Mouse (Mus musculus): ENCODE results near the gene Gpcpd1. TPM values are rescaled to one million over a fixed set of nuclear protein-coding genes. Genes with fewer than 3 reads are reported as not detected.
A peak's percentile ranks its signal among the peaks of the same experiment; 100 is the strongest.

The Gpcpd1 gene
- polyA plus RNA-seq, 1 experiment = not detected

DNA sequence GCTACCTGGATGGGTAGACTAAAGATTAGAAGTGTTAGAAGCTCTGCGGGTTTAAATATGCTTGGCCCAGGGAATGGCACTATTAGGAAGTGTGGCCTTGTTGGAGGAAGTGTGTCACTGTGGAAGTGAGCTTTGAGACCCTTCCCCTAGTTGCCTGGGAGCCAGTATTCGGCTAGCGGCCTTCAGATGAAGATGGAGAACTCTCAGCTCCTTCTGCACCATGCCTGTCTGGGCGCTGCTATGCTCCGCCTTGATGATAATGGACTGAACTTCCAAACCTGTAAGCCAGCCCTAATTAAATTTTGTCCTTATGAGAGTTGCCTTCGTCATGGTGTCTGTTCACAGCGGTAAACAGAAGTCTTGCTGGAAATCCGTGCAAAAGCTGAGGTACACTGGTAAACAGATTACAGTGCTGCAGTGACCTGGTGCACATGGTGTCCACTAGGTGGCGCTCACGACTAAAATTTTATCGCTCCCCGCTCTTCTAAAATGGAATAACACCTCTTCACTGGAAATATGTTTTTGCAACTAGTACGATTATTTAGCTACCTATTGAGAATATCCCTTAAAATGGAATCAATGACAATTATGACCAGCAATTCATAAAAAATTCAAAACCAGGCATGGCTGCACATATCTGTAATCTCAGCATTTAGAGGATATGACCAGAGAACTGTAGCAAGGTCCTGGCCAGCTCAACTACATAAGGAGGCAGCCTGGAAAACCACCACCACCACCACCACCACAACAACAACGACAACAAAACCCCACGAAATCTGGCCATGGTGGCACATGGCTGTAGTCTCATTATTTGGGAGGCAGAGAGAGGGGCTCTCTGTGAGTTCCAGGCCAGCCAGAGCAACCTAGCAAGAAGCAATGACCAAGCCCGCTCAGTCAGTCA lies 71.1 kb downstream of the Gpcpd1 start:
- WGBS = 29% methylated on average over 16 of the region's 16 CpGs

GRCm38 (mm10) chr2:132515607-132516006 lies 71.9 kb downstream of the Gpcpd1 start:
- Histone ChIP-seq H3K27ac (ENCODE audit: insufficient read depth, low read depth, low read length) (no peak overlapping the region), H3K4me1 (ENCODE audit: control insufficient read depth, insufficient read depth, low read length) (peaks cover 28% of the 10 kb centered on the region), H3K4me3 (ENCODE audit: insufficient read depth, low read depth, low read length) (no peak overlapping the region)
- TF ChIP-seq CTCF (IDR thresholded peaks at IDR 0.05; ENCODE audit: insufficient read depth, low read depth, low read length) = no peak
- TF ChIP-seq POLR2A (IDR thresholded peaks at IDR 0.05; ENCODE audit: insufficient read depth, low read depth, low read length) = no peak
- 92% methylated on average over 13 of the region's 13 CpGs for WGBS

More for the DNA sequence above, 71.1 kb downstream of the Gpcpd1 start:
- Histone ChIP-seq H3K4me3 (ENCODE audit: insufficient read depth, low read depth, low read length) (no peak overlapping the region), H3K27ac (ENCODE audit: insufficient read depth, low read depth, low read length) (no peak overlapping the region), H3K4me1 (ENCODE audit: control insufficient read depth, insufficient read depth, low read length) (peaks cover 28% of the 10 kb centered on the region)
- no peak for TF ChIP-seq POLR2A (IDR thresholded peaks at IDR 0.05; ENCODE audit: insufficient read depth, low read depth, low read length)
- TF ChIP-seq CTCF (IDR thresholded peaks at IDR 0.05; ENCODE audit: insufficient read depth, low read depth, low read length) = no peak

DNA sequence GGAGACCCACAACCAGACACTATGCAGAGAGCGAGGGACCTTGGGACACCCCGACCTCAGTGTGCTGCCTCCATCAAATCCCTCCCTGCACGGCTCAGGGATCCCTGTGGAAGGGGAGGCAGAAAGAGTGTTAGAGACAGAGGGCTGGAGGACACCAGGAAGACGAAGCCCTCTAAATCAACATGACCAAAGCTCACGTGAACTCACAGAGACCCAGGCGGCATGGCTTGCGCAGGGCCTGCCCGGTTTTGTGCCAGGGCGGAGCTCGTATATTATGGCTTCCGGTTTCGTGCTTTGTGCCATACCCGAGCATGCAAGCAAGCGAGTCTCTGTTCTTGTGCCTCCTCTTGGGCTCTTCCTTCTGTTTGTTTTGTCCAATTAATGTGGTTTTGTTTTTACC lies 72.5 kb downstream of the Gpcpd1 start:
- Histone ChIP-seq H3K4me1 (ENCODE audit: control insufficient read depth, insufficient read depth, low read length) (peaks cover 28% of the 10 kb centered on the region), H3K4me3 (ENCODE audit: insufficient read depth, low read depth, low read length) (no peak overlapping the region), H3K27ac (ENCODE audit: insufficient read depth, low read depth, low read length) (no peak overlapping the region)
- WGBS = 94% methylated on average over 14 of the region's 14 CpGs
- TF ChIP-seq POLR2A (IDR thresholded peaks at IDR 0.05; ENCODE audit: insufficient read depth, low read depth, low read length) (no peak), CTCF (IDR thresholded peaks at IDR 0.05; ENCODE audit: insufficient read depth, low read depth, low read length) (no peak)

- WGBS = 29% methylated on average over 6 of the region's 6 CpGs
- Histone ChIP-seq H3K4me3 (ENCODE audit: insufficient read depth, low read depth, low read length) (no peak overlapping the region), H3K4me1 (ENCODE audit: control insufficient read depth, insufficient read depth, low read length) (peaks cover 29% of the 10 kb centered on the region), H3K27ac (ENCODE audit: insufficient read depth, low read depth, low read length) (peak overlapping the region; percentile 17; the same call in 1 of the 2 replicates)
- TF ChIP-seq CTCF (IDR thresholded peaks at IDR 0.05; ENCODE audit: insufficient read depth, low read depth, low read length) (no peak), POLR2A (IDR thresholded peaks at IDR 0.05; ENCODE audit: insufficient read depth, low read depth, low read length) (no peak)
These were observed 73.2 kb downstream of the Gpcpd1 start for GRCm38 (mm10) chr2:132514353-132514752.

DNA sequence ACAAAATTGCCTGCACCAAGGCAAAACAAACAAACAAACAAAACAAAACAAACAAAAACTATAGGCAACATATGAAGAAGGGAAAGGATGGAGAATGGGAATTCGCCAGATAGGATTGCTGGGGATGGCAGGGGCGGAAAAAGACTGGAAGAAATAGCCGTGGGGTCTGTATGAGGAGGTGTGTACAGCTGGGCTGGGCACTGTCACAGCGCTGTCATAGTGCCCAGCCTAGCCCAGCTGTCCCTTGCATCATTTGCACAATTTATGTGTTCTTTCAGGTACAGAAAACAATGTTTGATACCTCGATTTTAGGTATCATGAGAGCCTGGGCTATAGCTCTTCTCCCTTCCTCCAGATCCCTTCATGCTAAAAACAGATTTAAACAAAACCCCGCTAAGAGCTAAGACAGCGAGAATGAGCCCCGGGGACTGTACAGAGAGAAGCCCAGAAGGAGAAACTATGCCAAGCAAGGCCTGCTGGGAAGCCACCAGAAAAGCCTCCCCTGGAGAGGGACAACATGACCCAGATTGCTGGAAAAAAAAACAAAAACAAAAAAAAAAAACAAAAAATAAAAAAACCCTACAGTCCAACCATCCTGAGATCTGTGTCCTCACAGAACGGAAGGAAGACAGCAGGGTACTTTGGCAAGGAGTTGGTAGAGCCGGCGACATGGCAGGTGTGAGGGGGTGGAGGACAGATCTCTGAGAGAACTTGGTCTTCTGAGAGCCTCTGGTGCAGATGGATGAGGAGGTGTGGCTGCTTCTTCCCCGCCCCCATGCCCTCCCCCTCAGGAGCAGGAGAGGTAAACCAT lies 74.0 kb downstream of the Gpcpd1 start:
- H3K27ac ChIP-seq (ENCODE audit: insufficient read depth, low read depth, low read length) = peak overlapping the region; percentile 33; the same call in 1 of the 2 replicates
- WGBS = 39% methylated on average over 12 of the region's 12 CpGs
- peaks cover 29% of the 10 kb centered on the region for H3K4me1 ChIP-seq (ENCODE audit: control insufficient read depth, insufficient read depth, low read length)

DNA sequence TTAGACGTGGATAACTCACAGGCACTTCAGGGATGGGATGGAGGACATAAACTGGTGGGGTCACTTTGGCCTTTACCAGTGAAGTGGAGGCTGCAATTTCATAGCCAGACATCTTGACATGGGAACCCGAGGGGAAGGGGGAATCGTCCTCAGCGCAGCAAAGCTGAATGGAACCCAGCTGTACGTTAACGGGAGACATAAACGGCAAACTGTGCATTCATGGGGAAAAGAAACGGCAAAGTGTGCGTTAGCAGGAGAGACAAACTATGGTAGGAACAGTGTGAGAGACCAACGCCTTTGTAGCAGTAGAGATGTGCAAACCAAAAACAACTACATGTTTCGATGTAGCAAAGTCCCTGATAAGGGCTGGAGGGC lies 74.6 kb downstream of the Gpcpd1 start:
- TF ChIP-seq CTCF (IDR thresholded peaks at IDR 0.05; ENCODE audit: insufficient read depth, low read depth, low read length) = no peak
- no peak for TF ChIP-seq POLR2A (IDR thresholded peaks at IDR 0.05; ENCODE audit: insufficient read depth, low read depth, low read length)
- Histone ChIP-seq H3K4me3 (ENCODE audit: insufficient read depth, low read depth, low read length) (no peak overlapping the region; the same call in 1 of the 2 replicates), H3K27ac (ENCODE audit: insufficient read depth, low read depth, low read length) (peak overlapping the region; percentile 10; the same call in 1 of the 2 replicates), H3K4me1 (ENCODE audit: control insufficient read depth, insufficient read depth, low read length) (peaks cover 23% of the 10 kb centered on the region)
- WGBS = 49% methylated on average over 11 of the region's 11 CpGs

More for the DNA sequence above, 74.0 kb downstream of the Gpcpd1 start:
- TF ChIP-seq CTCF (IDR thresholded peaks at IDR 0.05; ENCODE audit: insufficient read depth, low read depth, low read length) (no peak), POLR2A (IDR thresholded peaks at IDR 0.05; ENCODE audit: insufficient read depth, low read depth, low read length) (no peak)
- H3K4me3 ChIP-seq (ENCODE audit: insufficient read depth, low read depth, low read length) = no peak overlapping the region

GRCm38 (mm10) chr2:132512051-132512976 lies 75.2 kb downstream of the Gpcpd1 start:
- Histone ChIP-seq H3K4me3 (ENCODE audit: insufficient read depth, low read depth, low read length) (no peak overlapping the region; the same call in 1 of the 2 replicates), H3K4me1 (ENCODE audit: control insufficient read depth, insufficient read depth, low read length) (peaks cover 23% of the 10 kb centered on the region), H3K27ac (ENCODE audit: insufficient read depth, low read depth, low read length) (peak overlapping the region; percentile 10; the same call in 1 of the 2 replicates)
- WGBS = 48% methylated on average over 19 of the region's 19 CpGs
- no peak for TF ChIP-seq CTCF (IDR thresholded peaks at IDR 0.05; ENCODE audit: insufficient read depth, low read depth, low read length)
- TF ChIP-seq POLR2A (IDR thresholded peaks at IDR 0.05; ENCODE audit: insufficient read depth, low read depth, low read length) = no peak
